Mouse (Mus musculus) cerebellum, adult 9-10 months (tissue): ENCODE data around the gene Ror1.

Source experiments
- DNase-seq: peaks from one replicate; pipeline ENCODE4 v3.0.0; 2022

Ror1 gene

GRCm38 (mm10) chr4:100335168-100335567 lies 239.6 kb downstream of the Ror1 start:
- DNase-seq, result no peak

DNA sequence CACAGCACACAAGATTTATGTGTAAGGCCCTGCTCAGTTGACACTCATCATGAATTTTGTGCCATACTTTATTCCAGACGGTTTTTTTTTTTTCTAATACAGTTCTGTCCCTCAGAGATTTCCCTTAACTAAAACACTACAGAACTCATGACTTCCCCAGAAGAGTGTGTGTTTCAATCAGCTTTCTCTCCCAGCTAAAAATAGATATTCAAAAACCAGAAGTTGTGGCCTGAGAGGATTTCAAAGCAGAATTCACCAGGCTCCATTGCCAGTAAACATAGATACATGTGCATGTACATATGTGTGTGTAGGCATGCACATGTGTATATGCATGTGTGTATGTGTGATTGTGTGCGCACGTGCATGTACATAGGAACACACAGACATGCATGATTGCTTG lies 252.2 kb downstream of the Ror1 start:
- no peak for DNase-seq

- no peak for DNase-seq
These were observed 254.7 kb downstream of the Ror1 start for GRCm38 (mm10) chr4:100350106-100350795.

- peak; percentile 25 for DNase-seq
These were observed 256.3 kb downstream of the Ror1 start for GRCm38 (mm10) chr4:100351797-100352290.

DNA sequence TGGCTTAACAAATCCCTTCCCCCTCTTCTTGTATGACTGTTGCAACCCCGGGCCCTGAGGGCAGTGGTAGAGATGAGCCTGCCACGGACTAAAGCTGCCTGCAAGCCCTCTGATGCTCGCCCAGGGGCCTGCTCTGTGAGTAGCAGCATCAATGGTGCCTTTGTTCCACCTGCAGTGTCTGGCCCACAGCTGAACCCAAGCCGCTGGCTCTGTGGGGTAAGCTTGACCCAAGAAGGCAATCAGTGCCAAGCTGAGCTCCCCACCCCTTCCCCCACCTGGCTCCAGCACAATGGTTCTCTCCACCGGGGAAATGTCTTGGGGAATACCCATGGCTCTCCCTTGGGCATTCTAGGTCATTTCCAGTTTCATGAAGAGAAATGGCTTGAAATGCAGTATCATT lies 260.0 kb downstream of the Ror1 start:
- no peak for DNase-seq

DNA sequence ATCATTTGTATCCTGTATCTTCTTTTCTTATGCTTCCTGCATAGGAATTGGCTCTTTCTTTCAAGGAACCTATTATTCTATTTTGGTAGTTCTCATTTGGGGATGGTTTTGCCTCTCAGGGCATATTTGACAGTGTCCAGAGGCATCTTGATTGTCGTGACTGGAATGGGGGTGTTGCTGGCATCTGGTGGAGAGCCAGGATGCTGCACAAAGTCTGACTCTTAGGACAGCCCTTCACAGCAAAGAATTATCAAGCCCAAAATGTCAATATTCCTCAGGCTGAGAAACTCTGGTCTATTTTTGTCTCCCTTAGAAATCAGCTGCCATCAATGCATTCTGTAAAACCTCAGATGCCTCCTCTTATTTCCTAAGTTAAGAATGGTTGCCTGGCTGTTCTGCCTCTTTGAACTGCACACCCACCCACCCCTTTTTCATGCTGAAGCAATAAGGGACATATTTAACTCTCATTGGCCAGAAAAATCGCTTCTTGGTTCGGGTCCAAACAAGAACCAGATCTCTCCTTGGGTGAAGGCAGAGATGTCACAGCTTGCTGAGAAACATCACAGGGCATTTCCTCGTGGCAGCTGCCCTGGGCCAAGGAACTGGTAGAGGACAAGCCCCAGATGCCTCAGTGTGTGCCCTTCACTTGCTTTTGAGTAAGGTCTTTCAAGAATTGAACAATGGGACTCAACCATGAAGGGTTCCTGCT lies 262.4 kb downstream of the Ror1 start:
- no peak for DNase-seq

DNA sequence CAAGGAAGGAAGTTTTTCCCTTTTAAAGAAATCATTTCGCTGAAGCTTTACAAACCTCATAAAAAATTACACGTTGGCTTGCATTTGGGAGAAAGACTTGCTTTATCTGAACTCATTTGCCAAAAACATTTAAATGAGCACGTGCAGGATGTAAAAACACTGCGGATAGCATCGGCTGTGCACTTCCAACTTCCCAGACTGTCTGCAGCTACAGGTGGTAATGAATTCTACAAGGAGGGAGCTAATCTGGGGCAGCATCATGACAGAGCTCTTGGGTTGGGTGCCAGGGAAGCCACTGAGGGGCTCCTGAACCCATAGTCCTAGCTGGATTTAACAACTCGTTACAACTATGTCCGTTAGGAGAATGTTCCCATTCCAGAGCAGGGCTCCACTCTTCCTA lies 268.1 kb downstream of the Ror1 start:
- no peak for DNase-seq

- no peak for DNase-seq
These were observed 273.1 kb downstream of the Ror1 start for GRCm38 (mm10) chr4:100368691-100369090.

GRCm38 (mm10) chr4:100369541-100370174 lies 274.1 kb downstream of the Ror1 start:
- DNase-seq, result no peak

- peak; percentile 77 for DNase-seq
These were observed 277.2 kb downstream of the Ror1 start for GRCm38 (mm10) chr4:100372806-100373205.

DNA sequence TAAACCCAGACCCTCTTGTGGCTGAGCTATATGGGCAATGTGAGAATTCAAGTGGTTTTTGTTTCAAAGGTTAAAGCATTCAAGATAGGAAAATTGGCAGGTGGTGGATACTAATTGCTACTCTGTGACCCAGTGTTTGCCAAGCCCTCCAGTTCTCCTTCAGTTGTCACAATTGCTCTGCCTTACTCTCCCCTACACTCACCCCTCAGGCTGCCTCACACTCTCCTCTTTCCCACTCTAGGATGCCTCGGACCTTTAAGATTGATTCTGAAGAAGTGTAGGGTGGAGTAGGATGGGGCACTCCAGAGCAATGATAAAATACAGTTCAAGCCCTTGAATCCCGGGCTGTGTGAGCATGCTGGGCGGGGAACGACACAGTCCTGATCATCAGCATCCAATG lies 278.2 kb downstream of the Ror1 start:
- no peak for DNase-seq

DNA sequence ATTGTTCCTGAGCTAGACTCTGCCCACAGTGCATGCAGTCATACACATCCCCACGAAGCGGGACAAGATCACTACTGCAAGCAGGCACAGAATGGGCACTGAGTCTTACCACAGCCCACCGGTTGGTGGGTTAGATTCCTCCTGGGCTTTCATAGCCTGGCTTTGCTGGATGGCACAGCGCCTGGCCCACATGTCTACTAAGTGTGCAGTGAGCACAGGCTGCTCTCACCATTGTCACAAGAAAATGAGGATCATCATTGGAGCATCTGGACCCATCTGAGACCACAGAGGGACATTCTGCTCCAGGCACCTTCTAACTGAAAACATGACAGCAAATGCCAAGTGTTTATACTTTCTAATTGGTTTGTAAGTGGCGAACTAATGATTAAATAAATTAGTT lies 279.7 kb downstream of the Ror1 start:
- no peak for DNase-seq

DNA sequence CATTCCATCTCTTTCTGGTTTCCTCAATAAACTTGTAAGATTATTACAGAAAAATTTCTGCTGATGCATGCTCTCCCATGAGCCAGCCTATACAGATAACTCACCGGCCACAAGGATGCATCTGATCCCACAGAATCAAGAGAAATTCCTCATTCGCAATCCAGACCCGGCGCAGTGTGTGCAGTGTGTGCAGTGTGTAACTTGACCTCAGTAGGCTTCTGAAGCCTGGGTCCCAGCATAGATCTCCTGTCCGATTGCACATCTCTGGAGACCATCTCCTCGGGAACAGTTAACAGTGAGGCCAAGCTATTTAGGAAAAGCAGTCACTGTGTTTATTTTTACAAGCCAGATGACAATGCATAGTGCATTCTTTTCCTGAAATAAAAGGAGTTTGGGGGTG lies 280.6 kb downstream of the Ror1 start:
- no peak for DNase-seq

- no peak for DNase-seq
These were observed 281.6 kb downstream of the Ror1 start for GRCm38 (mm10) chr4:100377231-100377630.

- peak; percentile 83 for DNase-seq
These were observed 282.4 kb downstream of the Ror1 start for GRCm38 (mm10) chr4:100377996-100378395.

GRCm38 (mm10) chr4:100381760-100382159 lies 286.2 kb downstream of the Ror1 start:
- DNase-seq, result no peak

DNA sequence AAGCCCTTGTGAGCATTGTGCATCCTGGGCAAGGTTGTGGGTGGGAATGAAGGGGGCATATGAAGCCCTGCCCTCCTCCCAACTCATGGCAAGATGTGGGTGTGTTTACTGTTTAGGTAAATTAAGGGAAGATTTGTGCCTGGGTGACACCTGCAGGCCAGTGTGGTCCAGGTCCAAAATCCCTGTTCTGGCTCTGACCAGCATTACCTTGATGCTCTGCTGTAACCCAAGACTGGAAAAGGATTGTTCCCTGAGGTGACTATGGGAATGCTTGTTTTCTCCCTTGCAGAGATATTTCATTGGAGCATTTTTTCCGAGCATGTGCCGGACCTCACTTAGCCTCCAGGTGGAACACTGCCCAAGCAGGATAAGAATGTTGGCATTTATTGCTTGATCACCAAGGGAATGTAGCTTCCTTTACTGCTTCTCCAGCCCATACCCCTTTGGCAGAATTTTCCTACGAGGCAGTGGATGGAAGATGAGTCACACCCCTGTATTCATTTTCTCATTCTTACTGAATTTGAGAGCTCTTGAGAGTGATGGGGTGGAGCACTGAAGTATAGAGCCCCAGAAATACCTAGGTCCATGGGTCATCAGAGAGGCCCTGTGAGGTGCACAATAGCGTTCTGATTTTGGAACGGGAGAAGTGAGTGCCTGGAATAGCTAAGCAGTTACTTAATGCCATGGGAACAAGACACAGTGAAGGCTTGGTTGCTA lies 290.8 kb downstream of the Ror1 start:
- DNase-seq, result peak; percentile 65

- peak; percentile 68 for DNase-seq
These were observed 294.8 kb downstream of the Ror1 start for GRCm38 (mm10) chr4:100390436-100390835.

DNA sequence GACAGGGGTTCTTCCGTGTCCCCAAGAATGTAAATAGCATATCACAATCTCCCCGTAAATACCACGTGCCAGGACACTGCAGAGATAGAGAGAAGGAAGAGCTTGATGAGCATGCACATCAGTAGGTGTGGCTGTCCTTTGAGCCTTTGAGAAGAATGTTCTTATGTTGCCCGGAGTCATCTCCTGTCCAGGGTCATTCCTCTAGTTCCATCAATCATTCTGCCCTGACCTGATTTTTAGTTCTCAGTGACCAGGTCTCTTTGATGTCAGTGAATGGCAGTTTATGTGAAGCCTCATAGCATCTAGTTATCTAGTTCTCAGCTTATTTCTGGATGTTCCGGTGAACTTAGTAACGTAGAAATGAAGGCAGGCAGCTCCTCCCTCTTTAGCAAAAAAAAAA lies 295.4 kb downstream of the Ror1 start:
- no peak for DNase-seq

DNA sequence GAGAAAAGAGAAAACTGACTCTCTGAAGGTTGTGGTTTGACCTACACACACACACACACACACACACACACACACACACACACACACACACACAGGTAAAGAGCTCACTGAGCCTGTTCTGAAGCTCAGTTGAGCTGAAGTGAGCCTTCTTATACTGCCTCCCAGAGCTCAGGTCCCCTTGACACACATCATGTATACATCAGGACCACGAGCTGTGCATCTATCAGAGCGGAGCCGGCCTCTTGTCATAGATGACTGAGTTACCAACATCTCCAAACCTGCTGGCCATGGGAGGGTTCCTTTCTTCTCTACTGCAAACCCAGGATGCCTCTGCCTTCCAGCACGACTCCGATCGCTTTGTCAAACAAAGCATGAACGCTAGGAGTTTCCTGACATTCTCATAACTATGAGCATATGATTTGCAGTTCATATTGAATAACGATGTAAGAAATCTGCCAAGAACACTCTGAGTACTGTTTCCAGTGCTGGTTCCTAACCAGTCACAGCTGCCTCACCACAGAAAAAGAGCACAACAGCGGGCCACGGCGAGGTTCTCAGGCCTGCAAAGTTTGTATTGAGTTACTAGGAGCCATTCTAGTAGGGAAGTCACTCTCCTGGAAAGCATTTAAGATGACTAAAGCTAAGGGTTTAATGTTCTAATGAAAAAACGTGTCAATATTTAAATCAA lies 297.9 kb downstream of the Ror1 start:
- no peak for DNase-seq

DNA sequence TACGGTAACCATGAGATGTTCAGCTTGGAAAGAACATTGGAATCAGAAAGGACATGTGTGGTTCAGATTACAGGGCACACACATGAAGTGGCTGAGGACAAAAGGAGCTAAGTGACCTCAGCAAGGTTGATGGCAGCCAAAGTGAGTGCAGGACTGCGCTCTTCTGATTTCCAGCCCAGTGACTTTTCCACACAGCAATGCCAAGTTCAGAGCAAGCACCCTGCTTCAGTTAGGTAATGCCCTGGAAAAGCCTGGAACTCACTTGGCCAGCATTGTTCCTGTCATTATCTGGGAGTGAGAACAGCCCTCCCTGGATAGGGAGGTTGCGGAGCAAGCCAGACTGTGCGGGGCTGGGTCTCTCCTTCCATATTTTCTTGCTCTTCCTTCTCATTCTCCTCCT lies 299.8 kb downstream of the Ror1 start:
- no peak for DNase-seq

- no peak for DNase-seq
These were observed 302.5 kb downstream of the Ror1 start for GRCm38 (mm10) chr4:100398079-100398478.

GRCm38 (mm10) chr4:100401078-100401477 lies 305.5 kb downstream of the Ror1 start:
- no peak for DNase-seq
